Mouse (Mus musculus) forebrain, postnatal 0 days (tissue): ENCODE results near the gene Gm765. TPM values are rescaled to one million over a fixed set of nuclear protein-coding genes. Genes with fewer than 3 reads are reported as not detected.

Source experiments
- ATAC-seq: fragments of 200-750 bp; cut with Nextera tagmentation; 2 replicates; pipeline ENCODE4 v1.8.0; 2017; ENCODE audit warnings: mild to moderate bottlenecking, moderate library complexity
- DNase-seq: peaks from one replicate; pipeline ENCODE4 v3.0.0-alpha.2; 2015
- H3K27ac ChIP-seq: fragments of 300-500 bp; sonication (generic); 2 replicates; pipeline ENCODE4 v1.5.1; 2014; ENCODE audit warnings: low read depth, mild to moderate bottlenecking, antibody characterized with exemption, low read length, moderate library complexity, mixed read lengths
- H3K27me3 ChIP-seq: fragments of 300-500 bp; sonication (generic); 2 replicates; pipeline ENCODE4 v1.6.1; 2014; ENCODE audit warnings: mild to moderate bottlenecking, low read length, mixed read lengths; ENCODE audit not compliant: insufficient read depth
- H3K36me3 ChIP-seq: fragments of 300-500 bp; sonication (generic); 2 replicates; pipeline ENCODE4 v1.6.1; 2014; ENCODE audit warnings: mild to moderate bottlenecking, moderate library complexity; ENCODE audit not compliant: insufficient read depth
- H3K4me1 ChIP-seq: fragments of 300-500 bp; sonication (generic); 2 replicates; pipeline ENCODE4 v1.6.1; 2014; ENCODE audit warnings: antibody characterized with exemption; ENCODE audit not compliant: insufficient read depth
- H3K4me2 ChIP-seq: fragments of 300-500 bp; sonication (generic); 2 replicates; pipeline ENCODE4 v1.6.1; 2014; ENCODE audit warnings: low read depth, mild to moderate bottlenecking, moderate library complexity
- H3K4me3 ChIP-seq: fragments of 300-500 bp; sonication (generic); 2 replicates; pipeline ENCODE4 v1.5.1; 2014; ENCODE audit warnings: low read depth, low read length, mixed read lengths
- H3K9ac ChIP-seq: fragments of 300-500 bp; sonication (generic); 2 replicates; pipeline ENCODE4 v1.6.1; 2014; ENCODE audit warnings: mild to moderate bottlenecking
- H3K9me3 ChIP-seq: fragments of 300-500 bp; sonication (generic); 2 replicates; pipeline ENCODE4 v1.6.1; 2016; ENCODE audit warnings: low read length
- CTCF ChIP-seq: sonication (generic); IDR thresholded peaks from 2 replicates; pipeline ENCODE4 v1.5.1; 2016; ENCODE audit warnings: antibody characterized with exemption, control low read depth, low read depth
- WGBS: fragments of 180-500 bp; shearing (Covaris S2); extraction: QIAGEN DNeasy Blood & Tissue Kit; methylation state at CpG from one replicate; pipeline ENCODE4 v1.1.7; 2014; 5-methylcytosine and 5-hydroxymethylcytosine counted together
- polyA plus RNA-seq: library from polyadenylated mRNA; unstranded; fragments of >200 nt; fragmentation: Nextera tagmentation; extraction: Ambion mirVana; gene quantifications from 2 replicates; pipeline ENCODE4 v1.2.1, GENCODE M21; 2015
- total RNA-seq: library from RNA; depleted of rRNA; stranded (reverse); fragments of >200 nt; gene quantifications from 2 replicates; pipeline ENCODE4 v1.2.3, GENCODE M21; 2014

The Gm765 gene
- total and polyA plus RNA-seq, 2 experiments from 2014 or later, result 0.05 TPM; not detected in 1

- Histone ChIP-seq H3K27ac (no peak overlapping the region), H3K4me3 (no peak overlapping the region), H3K9me3 (no peaks in the 10 kb centered on the region), H3K36me3 (no peaks in the 10 kb centered on the region), H3K4me2 (no peak overlapping the region), H3K27me3 (no peaks in the 10 kb centered on the region), H3K9ac (no peak overlapping the region), H3K4me1 (no peaks in the 10 kb centered on the region)
- 96% methylated on average over 3 of the region's 3 CpGs for WGBS
- ATAC-seq, result no peak
- DNase-seq, result no peak
- no peak for TF ChIP-seq CTCF
Measured at GRCm38 (mm10) chr6:98234097-98234496, 108.5 kb downstream of the Gm765 start.

- Histone ChIP-seq H3K27me3 (no peaks in the 10 kb centered on the region), H3K4me3 (no peak overlapping the region), H3K9me3 (no peaks in the 10 kb centered on the region), H3K36me3 (no peaks in the 10 kb centered on the region), H3K4me1 (no peaks in the 10 kb centered on the region), H3K9ac (no peak overlapping the region), H3K27ac (peak overlapping the region; percentile 29; the same call in 1 of the 2 replicates), H3K4me2 (no peak overlapping the region)
- WGBS, result 76% methylated on average over 8 of the region's 8 CpGs
- DNase-seq, result peak; percentile 72
- no peak for TF ChIP-seq CTCF
- ATAC-seq, result peak; percentile 80
Measured at GRCm38 (mm10) chr6:98223923-98224322, 118.6 kb downstream of the Gm765 start.

GRCm38 (mm10) chr6:98221970-98222369 is 120.6 kb downstream of the Gm765 start:
- Histone ChIP-seq H3K4me2 (peak overlapping the region; percentile 19; the same call in 1 of the 2 replicates), H3K9me3 (no peaks in the 10 kb centered on the region), H3K4me1 (no peaks in the 10 kb centered on the region), H3K27me3 (no peaks in the 10 kb centered on the region), H3K36me3 (no peaks in the 10 kb centered on the region), H3K27ac (peak overlapping the region; percentile 52; the same call in 1 of the 2 replicates), H3K4me3 (no peak overlapping the region), H3K9ac (no peak overlapping the region)
- 64% methylated on average over 16 of the region's 16 CpGs for WGBS
- no peak for TF ChIP-seq CTCF
- ATAC-seq (peak; percentile 78), DNase-seq (peak; percentile 82)

GRCm38 (mm10) chr6:98212225-98212624 is 130.3 kb downstream of the Gm765 start:
- Histone ChIP-seq H3K4me2 (no peak overlapping the region), H3K4me1 (no peaks in the 10 kb centered on the region), H3K36me3 (no peaks in the 10 kb centered on the region), H3K27ac (no peak overlapping the region), H3K4me3 (no peak overlapping the region), H3K9ac (no peak overlapping the region), H3K9me3 (no peaks in the 10 kb centered on the region), H3K27me3 (no peaks in the 10 kb centered on the region)
- WGBS, result 84% methylated on average over 3 of the region's 3 CpGs
- TF ChIP-seq CTCF, result no peak
- ATAC-seq, result no peak
- DNase-seq, result no peak

- Histone ChIP-seq H3K27me3 (no peaks in the 10 kb centered on the region), H3K36me3 (no peaks in the 10 kb centered on the region), H3K27ac (no peak overlapping the region), H3K9me3 (no peaks in the 10 kb centered on the region), H3K4me3 (no peak overlapping the region), H3K4me2 (no peak overlapping the region), H3K4me1 (no peaks in the 10 kb centered on the region), H3K9ac (no peak overlapping the region)
- no peak for TF ChIP-seq CTCF
- ATAC-seq (no peak), DNase-seq (no peak)
- 85% methylated on average over 5 of the region's 5 CpGs for WGBS
Measured at GRCm38 (mm10) chr6:98210237-98210636, 132.3 kb downstream of the Gm765 start.

- no peak overlapping the region for H3K4me2 ChIP-seq
- H3K36me3 ChIP-seq, result no peaks in the 10 kb centered on the region
- no peak overlapping the region for H3K4me3 ChIP-seq
- H3K27me3 ChIP-seq, result no peaks in the 10 kb centered on the region
- DNase-seq (no peak), ATAC-seq (no peak)
- no peak overlapping the region for H3K9ac ChIP-seq
- no peaks in the 10 kb centered on the region for H3K4me1 ChIP-seq
- 93% methylated on average over 8 of the region's 8 CpGs for WGBS
- no peak overlapping the region for H3K27ac ChIP-seq
- TF ChIP-seq CTCF, result no peak
- H3K9me3 ChIP-seq, result no peaks in the 10 kb centered on the region
Measured at GRCm38 (mm10) chr6:98208051-98208450, 134.5 kb downstream of the Gm765 start.

- H3K4me2 ChIP-seq, result no peak overlapping the region
- H3K27me3 ChIP-seq, result no peaks in the 10 kb centered on the region
- no peaks in the 10 kb centered on the region for H3K4me1 ChIP-seq
- no peaks in the 10 kb centered on the region for H3K9me3 ChIP-seq
- WGBS, result 76% methylated on average over 2 of the region's 2 CpGs
- H3K9ac ChIP-seq, result no peak overlapping the region
- no peak for TF ChIP-seq CTCF
- H3K27ac ChIP-seq, result no peak overlapping the region
- DNase-seq, result no peak
- ATAC-seq, result no peak
- H3K4me3 ChIP-seq, result no peak overlapping the region
- H3K36me3 ChIP-seq, result no peaks in the 10 kb centered on the region
Measured at GRCm38 (mm10) chr6:98198706-98199105, 143.8 kb downstream of the Gm765 start.
